Mouse (Mus musculus) left cerebral cortex, postnatal 4 days (tissue): ENCODE results near the gene Rec8. TPM values are rescaled to one million over a fixed set of nuclear protein-coding genes. Genes with fewer than 3 reads are reported as not detected.
A peak's percentile ranks its signal among the peaks of the same experiment; 100 is the strongest.

Experiments
- DNase-seq: peaks from one replicate; pipeline ENCODE4 v3.0.0-alpha.2; 2022
- intact Hi-C: fragments of 180-260 bp; cut with DNase I; formaldehyde crosslinking; loops from one replicate; pipeline ENCODE4 v1.15.1; 2025
- total RNA-seq, 2 experiments: library from RNA; stranded (reverse); gene quantifications; 2 replicates each; pipeline ENCODE4 v1.2.3; 2021

The Rec8 gene
- 1 to 10 TPM; 2.6 to 3.8 TPM for total RNA-seq

DNA sequence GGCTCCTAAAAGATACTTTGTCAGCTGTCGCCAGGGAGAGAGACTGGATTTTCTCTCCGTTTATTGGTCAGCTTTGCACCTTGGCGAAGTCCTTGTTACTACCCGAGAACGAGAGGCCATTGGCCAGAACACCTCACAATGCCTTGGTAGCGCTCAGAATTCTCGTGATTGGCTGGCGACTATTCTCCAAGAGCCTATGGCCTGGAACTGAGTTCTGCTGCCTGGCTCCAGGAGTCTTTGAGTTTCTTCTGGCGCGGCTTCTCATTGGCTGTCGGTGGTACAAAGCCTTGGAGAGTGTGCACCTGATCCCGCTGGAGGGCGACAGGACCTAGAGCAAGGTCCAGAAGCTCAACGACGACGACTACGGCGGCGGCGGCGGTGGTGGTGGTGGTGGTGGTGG is at the start of gene Rec8:
TSS of gene Rec8 (plus strand) at position 216 of the 400 bp plus-strand sequence.
- peak; percentile 45 for DNase-seq
- intact Hi-C loops = no loop called here

DNA sequence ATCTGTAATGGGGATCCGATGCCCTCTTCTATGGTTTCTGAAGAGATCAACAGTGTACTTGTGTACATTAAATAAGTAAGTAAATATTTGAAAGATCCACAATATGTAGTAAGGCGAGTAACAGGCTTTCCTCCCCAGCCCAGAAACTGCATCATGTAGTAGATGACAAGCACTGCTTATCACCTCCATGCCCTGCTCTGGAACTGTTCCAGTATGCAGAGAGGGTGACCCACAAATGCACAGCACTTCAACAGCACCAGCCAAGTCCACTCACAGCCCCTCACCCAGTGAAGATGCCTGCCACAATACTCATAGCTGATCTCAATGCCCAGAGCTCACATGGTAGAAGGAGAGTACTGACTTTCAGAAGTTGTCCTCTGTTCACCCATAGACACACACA is 47.2 kb upstream of the Rec8 start:
- intact Hi-C loops = no loop called here
- no peak for DNase-seq

DNA sequence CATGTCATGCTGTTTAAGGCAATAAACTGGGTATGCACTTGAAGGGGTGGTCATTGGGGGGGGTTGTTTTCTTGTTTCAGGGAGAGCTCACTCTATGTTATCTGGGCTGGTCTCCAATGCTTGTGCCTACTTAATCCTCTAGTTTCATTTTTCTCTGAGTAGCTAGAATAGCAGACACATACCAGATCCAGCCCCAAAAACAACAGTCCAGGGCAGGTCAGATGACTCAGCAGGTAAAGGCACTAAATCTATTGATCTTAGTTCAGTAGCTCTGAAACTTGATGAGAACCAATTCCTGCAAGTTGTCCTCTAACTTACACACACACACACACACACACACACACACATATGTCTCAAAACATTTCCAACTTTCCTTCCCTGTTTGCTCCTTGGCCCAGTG is 46.1 kb upstream of the Rec8 start:
- intact Hi-C loops = no loop called here
- DNase-seq = no peak

DNA sequence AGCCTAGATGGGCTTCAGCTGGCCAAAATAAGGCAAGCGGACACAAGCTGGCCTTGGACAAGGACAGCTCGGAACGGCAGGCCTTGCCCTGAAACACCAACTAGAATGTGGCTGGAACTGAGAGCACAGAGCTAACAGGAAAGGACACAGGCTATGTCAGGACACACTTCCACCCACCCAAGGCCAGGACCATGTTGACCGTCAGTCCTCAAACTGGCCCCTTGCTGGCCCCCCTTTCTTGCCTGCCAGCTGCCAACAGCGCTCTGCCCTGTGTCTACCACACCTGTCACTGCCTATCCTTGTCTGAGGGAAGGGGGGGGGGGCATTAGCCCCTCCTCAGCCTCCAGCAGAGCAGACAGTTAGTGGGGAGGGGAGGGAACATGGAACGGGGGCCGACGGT is 42.5 kb upstream of the Rec8 start, which contains the start of gene Fitm1:
TSS of gene Fitm1 (plus strand) at position 316 of the 400 bp plus-strand sequence.
- DNase-seq = no peak
- intact Hi-C loops = no loop called here

DNA sequence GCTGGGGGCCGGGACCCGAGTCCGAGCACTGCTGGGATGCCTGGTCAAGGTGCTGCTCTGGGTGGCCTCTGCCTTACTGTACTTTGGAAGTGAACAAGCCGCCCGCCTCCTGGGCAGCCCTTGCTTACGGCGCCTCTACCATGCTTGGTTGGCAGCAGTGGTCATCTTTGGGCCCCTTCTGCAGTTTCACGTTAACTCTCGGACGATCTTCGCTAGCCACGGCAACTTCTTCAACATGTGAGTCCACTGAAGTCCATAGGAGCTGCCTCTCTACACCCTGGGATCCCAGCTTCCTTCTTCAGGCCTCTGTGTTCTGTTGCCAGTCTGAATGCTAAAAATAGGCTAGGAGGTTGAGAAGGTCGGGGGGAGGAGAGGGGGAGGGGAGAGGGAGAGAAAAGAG is 42.1 kb upstream of the Rec8 start:
- intact Hi-C loops = no loop called here
- no peak for DNase-seq

DNA sequence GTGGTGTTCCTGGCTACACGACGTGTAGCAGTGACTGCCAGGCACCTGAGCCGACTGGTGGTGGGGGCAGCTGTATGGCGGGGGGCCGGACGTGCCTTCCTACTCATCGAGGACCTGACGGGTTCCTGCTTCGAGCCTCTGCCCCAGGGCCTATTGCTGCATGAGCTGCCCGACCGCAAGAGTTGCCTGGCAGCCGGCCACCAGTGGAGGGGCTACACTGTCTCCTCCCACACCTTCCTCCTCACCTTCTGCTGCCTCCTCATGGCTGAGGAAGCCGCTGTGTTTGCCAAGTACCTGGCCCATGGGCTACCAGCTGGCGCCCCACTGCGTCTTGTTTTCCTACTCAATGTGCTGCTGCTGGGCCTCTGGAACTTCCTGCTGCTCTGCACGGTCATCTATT is 41.5 kb upstream of the Rec8 start:
- peak; percentile 32 for DNase-seq
- intact Hi-C loops = no loop called here

DNA sequence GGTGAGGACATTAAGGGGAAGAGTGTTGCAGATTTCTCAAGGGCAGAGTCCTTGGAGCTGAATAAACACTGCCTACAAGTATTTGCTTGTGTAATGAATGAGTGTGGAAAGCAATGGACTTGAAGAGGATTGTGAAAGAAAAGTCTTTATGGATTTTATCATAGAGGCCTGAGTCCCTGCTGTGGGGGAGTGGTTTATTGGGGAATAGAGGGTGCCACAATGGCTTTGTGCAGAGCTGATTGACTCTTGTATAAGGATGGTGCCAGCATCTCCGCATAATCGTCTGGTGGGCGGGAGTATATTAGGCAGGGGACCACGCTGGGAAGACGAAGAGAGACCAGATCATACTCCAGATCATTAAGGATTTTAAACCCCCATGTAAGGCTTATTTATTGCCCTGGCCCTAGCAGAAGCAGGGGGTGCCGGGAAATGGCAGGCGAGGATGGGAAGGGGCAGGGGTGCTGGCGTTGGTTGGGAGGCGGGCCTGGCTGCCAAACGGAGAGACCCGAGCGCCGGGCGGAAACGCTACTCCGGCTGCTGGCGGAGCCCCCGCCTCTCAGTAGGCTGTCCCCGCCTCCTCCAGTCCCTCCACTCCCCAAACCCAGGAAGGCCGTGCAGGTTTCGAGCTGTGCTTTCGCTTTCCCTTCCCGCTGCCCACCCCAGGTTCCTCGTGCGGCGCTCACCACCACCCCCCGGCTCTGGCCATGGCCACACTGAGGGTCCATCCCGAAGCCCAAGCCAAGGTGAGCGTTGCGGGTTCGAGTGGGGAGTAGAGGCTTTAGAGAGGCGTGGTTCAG is 39.8 kb upstream of the Rec8 start, which contains the start of gene Psme1:
TSS of gene Psme1 (plus strand) at position 253 of the 797 bp plus-strand sequence.
- DNase-seq = peak; percentile 91

DNA sequence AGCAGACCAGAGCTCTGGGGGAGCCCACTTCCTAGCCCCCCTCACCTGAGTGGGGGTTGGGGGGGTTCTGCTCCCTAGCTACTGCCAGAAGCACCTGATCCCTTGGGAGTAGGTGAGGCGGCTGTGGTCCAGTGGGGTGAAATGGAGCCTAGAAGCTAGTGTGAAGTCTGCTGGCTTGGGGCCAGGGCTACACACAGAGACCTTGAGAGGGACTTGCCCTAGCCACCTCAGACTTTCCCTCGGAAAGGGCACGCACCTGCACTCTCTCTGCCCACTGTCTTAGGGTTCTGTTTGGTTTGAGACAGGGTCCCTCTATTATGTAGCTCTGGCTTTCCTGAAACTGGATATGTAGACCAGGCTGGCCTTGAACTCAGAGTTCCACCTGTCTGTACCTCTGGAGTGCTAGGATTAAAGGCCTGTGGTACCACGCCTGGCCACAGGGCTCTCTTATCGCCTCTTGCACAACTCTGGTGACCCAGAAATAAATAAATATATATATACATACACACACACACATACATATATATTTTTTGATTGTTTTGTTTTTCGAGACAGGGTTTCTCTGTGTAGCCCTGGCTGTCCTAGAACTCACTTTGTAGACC is 39.1 kb upstream of the Rec8 start:
- intact Hi-C loops = no loop called here

More for the DNA sequence above, 39.8 kb upstream of the Rec8 start, which contains the start of gene Psme1:
- intact Hi-C loops = no loop called here

DNA sequence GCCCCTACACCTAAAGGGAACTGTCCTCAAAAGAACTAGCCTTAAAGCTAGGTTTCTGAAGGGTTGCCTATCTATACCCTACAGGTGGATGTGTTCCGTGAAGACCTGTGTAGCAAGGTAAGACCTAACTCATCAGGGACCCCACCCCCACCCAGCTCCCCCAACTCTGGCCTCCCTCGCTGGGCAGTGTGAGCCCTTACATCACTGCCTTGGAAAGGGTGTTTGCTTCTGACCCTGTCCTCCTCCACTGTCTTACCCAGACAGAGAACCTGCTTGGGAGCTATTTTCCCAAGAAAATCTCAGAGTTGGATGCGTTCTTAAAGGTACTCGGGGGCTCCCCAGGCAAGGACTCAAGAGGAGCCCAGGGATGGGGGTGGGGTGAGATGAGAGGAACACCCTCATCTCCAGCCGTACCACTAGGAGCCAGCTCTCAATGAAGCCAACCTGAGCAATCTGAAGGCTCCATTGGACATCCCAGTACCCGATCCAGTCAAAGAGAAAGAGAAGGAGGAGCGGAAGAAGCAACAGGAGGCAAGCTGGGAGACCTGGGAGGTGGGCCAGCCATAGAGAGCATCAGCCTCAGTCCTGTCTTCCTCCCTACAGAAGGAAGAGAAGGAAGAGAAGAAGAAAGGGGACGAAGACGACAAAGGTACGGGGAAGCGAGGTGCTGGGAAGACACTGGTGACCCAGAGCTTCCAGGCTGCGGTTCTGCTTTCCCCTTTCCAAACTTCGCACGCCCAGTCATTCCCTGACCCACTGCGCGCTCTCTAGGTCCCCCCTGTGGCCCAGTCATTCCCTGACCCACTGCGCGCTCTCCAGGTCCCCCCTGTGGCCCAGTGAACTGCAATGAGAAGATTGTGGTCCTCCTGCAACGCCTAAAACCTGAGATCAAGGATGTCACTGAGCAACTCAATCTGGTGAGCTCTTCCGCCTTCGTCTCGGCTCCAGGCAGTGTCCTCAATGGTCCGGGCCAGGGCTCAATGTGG is 38.0 kb upstream of the Rec8 start:
- intact Hi-C loops = no loop called here
- DNase-seq = no peak

More for the DNA sequence above, 39.1 kb upstream of the Rec8 start:
- peak; percentile 65 for DNase-seq

DNA sequence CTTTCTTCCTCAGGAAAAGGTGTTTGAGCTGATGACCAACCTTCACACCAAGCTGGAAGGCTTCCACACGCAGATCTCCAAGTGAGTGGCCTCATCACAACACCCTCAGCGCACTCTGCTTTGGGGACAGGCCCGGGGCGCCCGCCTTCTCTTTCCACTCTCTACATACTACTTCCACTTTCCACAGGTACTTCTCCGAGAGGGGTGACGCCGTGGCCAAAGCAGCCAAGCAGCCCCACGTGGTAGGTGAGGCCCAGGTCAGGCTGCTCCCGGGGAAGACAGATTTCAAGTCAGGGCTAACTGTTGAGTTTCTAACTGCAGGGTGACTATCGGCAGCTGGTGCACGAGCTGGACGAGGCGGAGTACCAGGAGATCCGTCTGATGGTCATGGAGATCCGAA is 37.1 kb upstream of the Rec8 start:
- intact Hi-C loops = no loop called here
- no peak for DNase-seq

DNA sequence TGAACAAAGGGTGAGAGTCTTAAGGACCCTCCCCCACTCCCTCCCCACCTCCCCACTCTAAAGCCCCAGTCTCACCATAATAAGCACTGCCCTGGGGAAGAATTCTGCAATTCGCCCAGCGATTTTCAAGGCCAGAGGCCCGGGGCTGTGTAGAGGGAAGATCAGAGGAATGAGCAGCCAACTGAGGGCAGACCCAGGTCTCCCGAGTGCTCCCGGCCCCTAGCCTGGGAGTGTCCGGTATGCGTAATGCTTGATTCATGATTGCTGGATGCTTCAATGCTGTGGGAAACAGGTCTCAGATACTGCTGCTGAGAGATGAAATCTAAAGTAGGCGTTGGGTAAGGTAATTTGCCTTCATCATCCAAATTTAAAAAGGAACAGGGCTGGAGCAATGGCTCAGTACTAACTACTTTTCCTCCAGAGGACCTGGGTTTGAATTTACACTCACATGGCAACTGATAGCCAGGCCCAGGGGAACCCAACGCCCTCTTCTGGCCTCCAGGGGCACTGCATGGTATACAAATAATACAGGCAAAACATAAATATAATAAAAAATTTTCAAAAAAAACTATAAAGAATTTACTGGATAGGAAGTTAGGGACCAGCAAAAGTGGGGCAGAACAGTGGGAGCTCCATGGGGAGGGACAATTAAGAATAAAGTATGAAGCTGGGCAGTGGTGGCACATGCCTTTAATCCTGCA is 35.7 kb upstream of the Rec8 start:
- DNase-seq = no peak
- intact Hi-C loops = no loop called here

DNA sequence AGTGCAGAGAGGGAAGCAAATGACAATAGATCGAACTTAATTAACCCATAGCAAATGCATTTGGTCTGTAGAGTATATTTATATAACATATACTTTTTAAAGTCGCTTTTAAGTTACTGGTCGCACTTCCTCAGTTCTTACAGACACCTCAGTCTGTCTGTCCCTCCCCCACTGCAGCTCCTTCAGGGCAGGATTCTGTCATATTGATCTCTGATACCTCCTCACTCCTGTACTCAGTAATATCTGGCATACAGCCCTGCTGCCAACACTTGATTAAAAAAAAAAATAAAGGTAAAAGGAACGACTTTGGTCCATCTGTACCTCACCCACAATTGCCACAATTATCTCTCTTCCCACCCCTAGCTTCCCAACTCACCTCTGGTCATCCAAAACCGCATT is 33.5 kb upstream of the Rec8 start:
- intact Hi-C loops = no loop called here
- DNase-seq = no peak

DNA sequence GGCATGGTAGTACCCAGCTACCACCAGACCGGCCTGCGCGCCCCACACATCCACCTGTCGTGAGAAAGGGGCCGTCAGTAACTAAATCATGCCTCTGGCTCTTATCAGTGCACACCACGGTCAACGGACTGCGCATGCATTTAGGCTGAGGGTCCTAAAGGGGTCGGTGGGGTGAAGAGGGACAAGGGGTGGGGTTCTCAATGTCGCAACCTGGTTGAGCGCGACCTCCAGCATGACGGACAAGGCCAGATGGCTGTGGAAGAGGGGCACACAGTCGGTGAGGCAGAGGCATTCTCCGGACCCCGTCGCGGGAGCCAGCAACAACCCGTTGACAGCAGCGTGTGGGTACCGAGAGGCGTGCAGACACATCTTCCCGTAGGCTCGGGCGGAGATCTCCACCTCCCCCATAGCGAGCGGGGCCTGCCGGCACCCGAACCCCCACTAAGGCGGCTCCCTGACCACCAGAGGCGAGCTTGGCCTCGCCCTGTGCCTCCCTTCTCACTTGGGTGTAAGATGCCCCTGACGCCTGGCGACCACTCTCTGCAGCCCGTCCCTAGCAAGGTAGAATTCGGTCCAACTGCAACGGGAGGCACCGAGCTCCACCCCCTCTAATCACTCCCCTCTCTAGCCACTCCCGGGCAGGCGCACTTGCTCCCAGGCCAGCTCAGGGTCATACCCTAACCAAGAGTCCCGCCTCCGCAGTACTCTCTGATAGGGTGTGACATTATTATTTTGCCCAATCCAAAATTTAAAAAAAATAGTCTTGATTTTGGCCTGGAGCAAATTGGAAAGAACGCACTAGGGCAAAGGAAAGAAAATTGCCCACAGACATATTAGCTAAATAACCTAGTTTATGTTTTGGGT is 32.9 kb upstream of the Rec8 start, which contains the start of gene Emc9:
TSS of gene Emc9 (minus strand) at position 601 of the 864 bp plus-strand sequence.
- DNase-seq = peak; percentile 62
- intact Hi-C loops = no loop called here

DNA sequence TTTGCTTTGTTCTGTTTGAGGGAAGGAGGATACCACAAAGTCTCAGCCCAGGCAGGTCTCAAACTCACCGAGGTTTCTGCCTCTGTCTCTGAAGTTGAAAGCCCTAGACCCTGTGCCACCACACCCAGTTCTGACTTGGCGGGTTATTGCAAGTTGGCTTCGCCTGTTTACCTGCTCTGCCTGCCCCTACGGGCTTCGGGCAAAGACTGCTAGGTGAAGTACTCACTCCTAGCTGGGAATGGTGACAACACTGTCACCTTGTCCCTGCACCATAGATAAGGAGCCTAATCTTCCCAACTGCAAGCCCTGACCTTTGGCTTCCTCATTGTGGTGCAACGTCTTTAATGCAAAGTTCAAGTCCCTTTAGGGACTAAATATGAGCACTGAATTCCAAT is 32.3 kb upstream of the Rec8 start:
- intact Hi-C loops = no loop called here

DNA sequence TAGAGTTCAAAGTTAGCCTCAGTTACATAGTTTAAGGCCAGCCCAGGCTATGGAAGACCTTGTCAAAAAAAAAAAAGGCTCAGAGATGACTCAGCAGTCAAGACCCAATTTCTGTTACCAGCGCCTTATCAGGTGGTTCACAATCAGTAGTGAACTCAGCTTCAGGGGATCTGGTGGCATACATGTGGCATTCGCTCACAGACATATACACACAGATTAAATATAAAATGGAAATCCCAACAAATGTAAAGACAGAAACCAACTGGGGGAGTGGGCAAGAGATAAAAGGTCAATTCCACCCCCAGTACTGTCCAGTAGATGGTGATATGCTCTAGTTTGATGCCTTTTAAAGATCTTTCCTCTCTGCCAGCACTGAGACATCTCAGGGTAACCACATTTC is 31.7 kb upstream of the Rec8 start:
- intact Hi-C loops = no loop called here
- no peak for DNase-seq

More for the DNA sequence above, 32.3 kb upstream of the Rec8 start:
- no peak for DNase-seq

DNA sequence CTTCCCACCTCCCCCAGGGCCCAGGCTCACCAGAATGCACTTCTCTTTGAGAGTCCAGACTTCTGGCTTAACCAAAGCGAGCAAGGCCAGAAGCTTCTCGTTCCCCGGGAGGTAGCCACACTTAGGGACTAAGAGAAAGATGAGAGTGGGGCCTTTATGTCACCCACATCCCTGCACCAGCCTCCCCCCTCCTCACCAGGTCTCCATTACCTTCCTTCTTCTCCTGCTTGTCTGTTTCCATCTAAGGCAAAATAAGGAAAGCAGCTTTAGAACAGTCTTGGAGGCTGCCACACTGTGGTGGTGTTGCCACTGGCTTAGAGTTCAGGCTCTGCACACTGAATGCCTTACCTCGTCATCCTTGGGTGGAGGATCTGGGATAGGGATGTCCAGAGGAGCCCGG is 28.6 kb upstream of the Rec8 start:
- DNase-seq = no peak
- intact Hi-C loops = no loop called here

DNA sequence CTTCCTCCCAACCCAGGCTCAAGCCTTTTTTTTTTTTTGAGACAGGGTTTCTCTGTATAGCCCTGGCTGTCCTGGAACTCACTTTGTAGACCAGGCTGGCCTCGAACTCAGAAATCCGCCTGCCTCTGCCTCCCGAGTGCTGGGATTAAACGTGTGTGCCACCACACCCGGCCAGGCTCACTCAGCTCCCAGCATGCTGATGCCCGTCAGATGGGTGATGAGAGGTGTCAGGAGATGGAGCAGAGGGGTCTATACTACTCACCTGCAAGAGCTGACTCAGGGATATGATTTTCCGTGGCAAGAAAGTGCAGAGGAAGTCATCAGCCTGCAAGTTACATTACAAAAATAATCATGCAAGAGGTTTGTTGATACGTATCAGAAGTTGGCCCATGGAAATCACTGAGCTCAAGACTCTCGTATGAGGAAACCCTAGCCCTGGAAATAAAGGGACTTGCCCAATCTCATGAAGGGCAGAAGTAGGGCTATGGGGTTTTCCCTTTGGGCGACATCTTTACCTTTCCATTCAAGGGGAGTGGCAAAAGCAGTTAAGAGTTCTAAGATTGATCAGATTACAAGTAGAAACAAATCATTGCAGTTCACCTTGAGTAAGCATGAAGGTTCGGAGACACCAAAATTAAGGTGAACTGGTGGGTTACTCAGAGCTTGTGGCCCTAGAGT is 27.9 kb upstream of the Rec8 start:
- intact Hi-C loops = no loop called here

DNA sequence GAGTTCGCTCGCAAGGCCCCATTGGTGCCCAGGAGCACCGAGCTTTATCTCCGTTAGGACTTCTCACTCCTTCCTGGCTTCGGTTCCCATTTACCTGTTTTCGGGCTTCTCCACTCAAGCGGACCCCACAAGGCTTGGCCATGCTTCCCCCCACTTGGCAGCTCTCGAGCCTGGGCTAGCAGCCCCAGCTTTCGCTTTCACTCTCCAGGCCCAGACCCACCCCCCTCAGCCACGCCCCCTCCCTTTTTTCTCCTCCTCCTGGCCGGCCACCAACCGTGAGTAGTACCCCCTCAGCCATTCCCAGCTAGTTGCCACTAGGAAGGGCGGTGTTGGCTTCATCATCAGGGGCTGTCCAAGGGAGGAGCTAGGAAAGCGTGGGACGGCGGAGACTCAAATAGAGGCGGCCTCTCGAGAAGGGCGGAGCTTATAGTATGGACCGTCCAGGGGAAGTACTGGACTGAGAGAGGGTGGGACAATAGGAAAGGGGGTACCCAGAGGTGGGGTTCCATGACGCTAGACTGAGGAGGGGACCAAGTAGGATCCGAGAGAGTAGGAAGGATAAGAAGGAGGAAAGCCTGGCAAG is 27.0 kb upstream of the Rec8 start, which contains the start of gene Psme2:
TSS of gene Psme2 (minus strand) at position 366 of the 583 bp plus-strand sequence.
- intact Hi-C loops = no loop called here
- DNase-seq = peak; percentile 95

More for the DNA sequence above, 27.9 kb upstream of the Rec8 start:
- no peak for DNase-seq
